Mouse (Mus musculus) embryonic fibroblast, embryonic 13.5 days (primary cell): ENCODE measurements around the gene Rgl1. TPM values are rescaled to one million over a fixed set of nuclear protein-coding genes. Genes with fewer than 3 reads are reported as not detected.

ENCODE experiments used
- H3K27ac ChIP-seq: 2 replicates; pipeline ENCODE4 v1.5.1; 2012; ENCODE audit warnings: low read length, control low read depth, inconsistent platforms; ENCODE audit not compliant: insufficient read depth
- H3K4me1 ChIP-seq: 2 replicates; pipeline ENCODE4 v1.6.1; 2011; ENCODE audit warnings: low read length; ENCODE audit not compliant: control insufficient read depth, insufficient read depth
- H3K4me3 ChIP-seq: 2 replicates; pipeline ENCODE4 v1.5.1; 2011; ENCODE audit warnings: mild to moderate bottlenecking, control low read depth, low read length; ENCODE audit not compliant: insufficient read depth
- CTCF ChIP-seq: IDR thresholded peaks from 2 replicates; pipeline ENCODE4 v1.5.1; 2011; ENCODE audit warnings: mild to moderate bottlenecking, control low read depth, low read length, moderate library complexity, borderline replicate concordance; ENCODE audit not compliant: insufficient read depth
- POLR2A ChIP-seq: IDR thresholded peaks from 2 replicates; pipeline ENCODE4 v1.6.1; 2011; ENCODE audit warnings: low read depth, mild to moderate bottlenecking, control low read depth, low read length, moderate library complexity
- polyA plus RNA-seq: library from polyadenylated mRNA; stranded (reverse); fragments of >200 nt; gene quantifications from 2 replicates; pipeline ENCODE4 v1.2.4, GENCODE M21; 2011; ENCODE audit warnings: low read depth; ENCODE audit not compliant: missing spikeins, insufficient read length

Rgl1 gene
- polyA plus RNA-seq, 1 experiment = 53.6 TPM

DNA sequence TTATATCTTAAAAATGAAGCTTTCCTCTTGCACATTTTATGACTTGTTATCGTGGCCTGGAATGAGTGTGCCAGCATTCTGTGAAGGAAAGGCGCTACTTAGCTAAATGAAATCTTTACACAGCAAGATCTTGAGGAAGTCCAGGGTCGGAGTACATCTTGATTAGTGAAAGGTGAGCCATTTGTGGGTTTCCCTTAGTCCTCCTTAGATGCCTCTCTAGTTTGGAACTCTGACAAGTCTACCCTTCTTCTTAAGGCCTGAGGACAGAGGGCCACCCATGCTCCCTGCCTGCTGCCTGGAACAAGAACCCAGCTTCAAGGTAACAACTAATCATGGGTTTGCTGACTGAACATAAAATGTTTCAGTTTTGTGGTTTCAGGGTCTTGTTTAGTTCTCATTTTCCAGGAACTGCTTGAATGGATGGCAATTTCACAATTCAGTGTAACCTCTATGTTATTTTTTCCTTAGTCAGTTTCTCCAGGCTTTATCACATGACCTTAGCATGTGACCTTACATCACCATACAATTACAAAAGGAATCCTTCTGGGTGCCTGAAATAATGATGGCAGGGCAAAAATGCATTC lies 225.8 kb downstream of the Rgl1 start:
- Histone ChIP-seq H3K4me3 (no peak overlapping the region), H3K27ac (no peak overlapping the region), H3K4me1 (peaks cover 10% of the 10 kb centered on the region)
- TF ChIP-seq POLR2A (no peak), CTCF (no peak)

- Histone ChIP-seq H3K4me3 (no peak overlapping the region), H3K27ac (no peak overlapping the region), H3K4me1 (peaks cover 10% of the 10 kb centered on the region)
- TF ChIP-seq CTCF = no peak
- TF ChIP-seq POLR2A = no peak
Measured at GRCm38 (mm10) chr1:152538817-152539216, 227.3 kb downstream of the Rgl1 start.

GRCm38 (mm10) chr1:152537186-152537585 lies 229.0 kb downstream of the Rgl1 start:
- TF ChIP-seq CTCF = no peak
- Histone ChIP-seq H3K27ac (no peak overlapping the region), H3K4me1 (peaks cover 12% of the 10 kb centered on the region), H3K4me3 (no peak overlapping the region)

DNA sequence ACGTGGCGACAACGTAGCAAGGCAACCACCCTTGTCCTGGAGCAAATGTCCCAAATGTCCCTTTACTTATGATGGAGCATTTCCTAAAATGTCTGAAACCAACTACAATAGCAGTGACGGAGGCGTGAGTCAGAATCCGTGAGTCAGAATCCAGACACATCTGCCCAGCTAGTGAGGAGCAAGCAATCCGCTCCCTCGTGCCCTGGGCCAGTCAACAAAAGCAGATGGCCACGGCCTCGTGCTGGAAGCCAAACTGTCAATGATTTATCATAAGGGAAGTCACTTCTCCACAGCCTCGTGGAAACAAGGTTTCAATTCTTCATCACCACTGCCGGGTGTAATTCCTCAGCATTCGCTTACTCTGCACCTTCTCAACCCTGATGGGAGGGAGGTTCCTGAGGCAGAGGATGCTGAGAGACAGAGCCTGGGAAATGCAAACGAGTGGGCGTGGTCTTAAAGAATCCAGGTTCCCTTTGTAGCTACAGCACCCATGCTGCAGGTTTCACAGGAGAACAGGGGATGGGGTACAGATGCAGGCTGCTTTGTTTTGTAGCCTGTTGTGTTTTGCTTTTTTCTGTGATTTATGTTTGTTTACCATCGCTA lies 229.6 kb downstream of the Rgl1 start:
- peak overlapping the region; percentile 47; the same call in 1 of the 2 replicates for H3K27ac ChIP-seq
- H3K4me1 ChIP-seq = peaks cover 12% of the 10 kb centered on the region
- H3K4me3 ChIP-seq = no peak overlapping the region
- no peak for TF ChIP-seq POLR2A
- no peak for TF ChIP-seq CTCF

GRCm38 (mm10) chr1:152534531-152534930 lies 231.6 kb downstream of the Rgl1 start:
- H3K4me3 ChIP-seq = no peak overlapping the region
- no peak for TF ChIP-seq CTCF
- no peak for TF ChIP-seq POLR2A

DNA sequence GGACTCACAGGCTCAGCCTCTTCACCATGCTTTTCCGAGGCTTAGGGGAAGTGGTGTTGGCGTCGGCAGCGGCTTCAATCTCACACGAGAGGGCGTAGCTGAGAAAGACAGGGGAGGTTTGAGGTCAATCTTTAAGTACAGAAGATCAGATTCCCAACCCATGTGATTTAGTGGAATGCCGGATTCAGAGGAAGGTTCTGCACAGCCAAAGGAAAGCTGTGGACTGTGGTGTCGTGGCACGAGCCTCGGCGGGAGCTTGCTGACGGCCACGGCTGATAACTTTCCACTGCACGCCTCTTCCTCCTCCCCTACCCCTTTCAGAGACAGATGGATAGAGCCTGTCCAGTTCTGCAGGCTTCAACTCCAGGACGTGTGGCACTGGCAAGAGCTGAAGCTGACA lies 234.7 kb downstream of the Rgl1 start:
- Histone ChIP-seq H3K27ac (no peak overlapping the region), H3K4me3 (no peak overlapping the region), H3K4me1 (peaks cover 11% of the 10 kb centered on the region)
- no peak for TF ChIP-seq POLR2A
- TF ChIP-seq CTCF = peak; percentile 6; the same call in 1 of the 2 replicates

More at GRCm38 (mm10) chr1:152534531-152534930, 231.6 kb downstream of the Rgl1 start:
- Histone ChIP-seq H3K4me1 (peaks cover 12% of the 10 kb centered on the region), H3K27ac (no peak overlapping the region)

GRCm38 (mm10) chr1:152528778-152529177 lies 237.4 kb downstream of the Rgl1 start:
- Histone ChIP-seq H3K27ac (no peak overlapping the region), H3K4me3 (no peak overlapping the region), H3K4me1 (peaks cover 23% of the 10 kb centered on the region)
- no peak for TF ChIP-seq CTCF
- TF ChIP-seq POLR2A = no peak

GRCm38 (mm10) chr1:152528214-152528613 lies 237.9 kb downstream of the Rgl1 start:
- peaks cover 23% of the 10 kb centered on the region for H3K4me1 ChIP-seq
- no peak overlapping the region for H3K4me3 ChIP-seq
- no peak overlapping the region for H3K27ac ChIP-seq
- TF ChIP-seq POLR2A (no peak), CTCF (no peak)

DNA sequence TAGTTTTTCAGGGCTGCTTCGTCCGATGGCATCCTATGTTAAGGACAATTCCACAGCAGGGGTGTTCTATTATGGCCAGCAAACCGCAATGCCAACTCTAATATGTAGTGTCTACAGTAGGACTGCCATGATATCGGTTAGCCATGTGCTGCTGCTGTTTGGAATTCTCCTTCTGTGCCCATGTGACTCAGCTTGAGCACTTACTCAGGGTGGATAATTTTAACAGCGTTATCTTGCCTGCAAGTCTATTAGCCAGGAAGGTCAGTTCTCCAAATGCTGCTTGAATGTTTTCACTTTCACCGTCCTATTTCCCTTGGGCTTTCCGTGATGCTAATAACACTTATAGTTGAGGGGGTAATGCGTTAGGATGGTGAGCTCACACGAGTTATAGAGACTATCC lies 240.0 kb downstream of the Rgl1 start:
- H3K27ac ChIP-seq = no peak overlapping the region
- no peak for TF ChIP-seq CTCF
- no peak for TF ChIP-seq POLR2A
- H3K4me3 ChIP-seq = no peak overlapping the region
- H3K4me1 ChIP-seq = peaks cover 20% of the 10 kb centered on the region

GRCm38 (mm10) chr1:152524987-152525648 lies 241.0 kb downstream of the Rgl1 start:
- Histone ChIP-seq H3K27ac (no peak overlapping the region), H3K4me3 (no peak overlapping the region), H3K4me1 (peaks cover 20% of the 10 kb centered on the region)
- TF ChIP-seq POLR2A (no peak), CTCF (no peak)
